Mouse (Mus musculus) embryonic facial prominence, embryonic 15.5 days (tissue): Measurements from ENCODE around the gene Hipk2. TPM values are rescaled to one million over a fixed set of nuclear protein-coding genes. Genes with fewer than 3 reads are reported as not detected.
A peak's percentile ranks its signal among the peaks of the same experiment; 100 is the strongest.

Experiments
- ATAC-seq: fragments of 200-750 bp; cut with Nextera tagmentation; 2 replicates; pipeline ENCODE4 v1.8.0; 2017; ENCODE audit warnings: low read depth, moderate TSS enrichment; ENCODE audit not compliant: insufficient number of reproducible peaks, low FRiP score, low TSS enrichment
- H3K27ac ChIP-seq: fragments of 300-500 bp; sonication (generic); replicated peaks from 2 replicates; pipeline ENCODE4 v1.5.1; 2015; ENCODE audit warnings: mild to moderate bottlenecking, inconsistent platforms
- H3K27me3 ChIP-seq: fragments of 300-500 bp; sonication (generic); 2 replicates; pipeline ENCODE4 v1.6.1; 2015; ENCODE audit warnings: inconsistent platforms
- H3K36me3 ChIP-seq: fragments of 300-500 bp; sonication (generic); 2 replicates; pipeline ENCODE4 v1.6.1; 2015; ENCODE audit warnings: mild to moderate bottlenecking, inconsistent platforms
- H3K4me1 ChIP-seq: fragments of 300-500 bp; sonication (generic); 2 replicates; pipeline ENCODE4 v1.6.1; 2015; ENCODE audit warnings: inconsistent platforms
- H3K4me2 ChIP-seq: fragments of 300-500 bp; sonication (generic); replicated peaks from 2 replicates; pipeline ENCODE4 v1.6.1; 2015; ENCODE audit warnings: mild to moderate bottlenecking, inconsistent platforms
- H3K4me3 ChIP-seq: fragments of 300-500 bp; sonication (generic); replicated peaks from 2 replicates; pipeline ENCODE4 v1.5.1; 2015; ENCODE audit warnings: mild to moderate bottlenecking, inconsistent platforms
- H3K9ac ChIP-seq: fragments of 300-500 bp; sonication (generic); 2 replicates; pipeline ENCODE4 v1.6.1; 2015; ENCODE audit warnings: inconsistent platforms
- H3K9me3 ChIP-seq: fragments of 300-500 bp; sonication (generic); replicated peaks from 2 replicates; pipeline ENCODE4 v1.6.1; 2016; ENCODE audit warnings: inconsistent platforms
- WGBS: fragments of 180-500 bp; shearing (Covaris S2); methylation state at CpG from one replicate; pipeline ENCODE4 v1.1.7; 2015; 5-methylcytosine and 5-hydroxymethylcytosine counted together
- polyA plus RNA-seq: library from polyadenylated mRNA; unstranded; fragments of >200 nt; fragmentation: Nextera tagmentation; extraction: Ambion mirVana; gene quantifications from 2 replicates; pipeline ENCODE4 v1.2.1, GENCODE M21; 2015

The Hipk2 gene
- polyA plus RNA-seq, 1 experiment from 2014 or later = 13.5 TPM

DNA sequence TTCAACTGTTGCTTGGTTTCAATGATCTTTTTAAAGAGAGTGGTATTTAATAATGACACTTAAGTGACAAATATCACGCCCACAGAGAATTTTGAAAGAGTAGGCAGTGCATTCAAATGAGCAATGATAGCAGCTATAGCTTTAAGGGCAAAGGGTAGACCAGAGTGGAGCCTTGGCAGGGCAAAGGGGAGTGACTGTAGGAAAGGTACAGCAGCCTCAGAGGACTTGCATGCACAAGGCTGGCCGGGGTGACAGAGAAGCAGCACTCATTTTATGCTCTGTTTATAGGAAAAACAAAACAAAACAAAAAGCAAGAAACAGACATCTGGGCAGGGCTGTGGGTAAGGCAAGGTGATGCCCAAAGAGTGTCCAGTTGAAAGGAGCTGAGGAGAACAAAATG lies 5.5 kb upstream of the Hipk2 start:
- Histone ChIP-seq H3K27me3 (no peaks in the 10 kb centered on the region), H3K9ac (no peak overlapping the region), H3K27ac (no peak overlapping the region), H3K4me1 (peaks cover 15% of the 10 kb centered on the region), H3K9me3 (no peaks in the 10 kb centered on the region), H3K4me3 (no peak overlapping the region), H3K4me2 (no peak overlapping the region), H3K36me3 (no peaks in the 10 kb centered on the region)
- ATAC-seq = no peak
- 71% methylated on average over 2 of the region's 2 CpGs for WGBS

DNA sequence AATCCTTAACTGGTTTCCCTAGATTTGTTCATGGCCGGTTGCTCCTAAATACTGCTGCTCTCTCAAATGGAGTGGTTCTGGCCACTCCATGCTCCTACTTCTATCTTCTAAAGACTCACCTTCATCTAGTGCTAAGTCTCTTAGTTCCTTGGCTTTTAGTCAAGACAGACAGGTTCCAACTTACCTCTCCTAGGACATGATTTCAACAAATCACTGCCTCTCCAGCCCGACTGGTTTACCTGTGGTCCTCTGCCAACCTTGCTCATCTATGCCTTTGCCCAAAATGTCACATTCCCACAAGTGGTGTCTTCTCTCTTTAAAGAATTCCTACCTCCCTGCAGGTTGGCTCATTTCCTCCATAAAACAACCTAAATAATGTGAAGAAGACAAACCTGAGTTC lies 1.7 kb upstream of the Hipk2 start:
- ATAC-seq = no peak
- no peak overlapping the region for H3K4me3 ChIP-seq
- H3K4me1 ChIP-seq = peaks cover 16% of the 10 kb centered on the region
- 75% methylated on average over 2 of the region's 2 CpGs for WGBS
- no peak overlapping the region for H3K4me2 ChIP-seq
- H3K9ac ChIP-seq = no peak overlapping the region
- no peak overlapping the region for H3K27ac ChIP-seq
- H3K27me3 ChIP-seq = no peaks in the 10 kb centered on the region
- no peaks in the 10 kb centered on the region for H3K9me3 ChIP-seq
- H3K36me3 ChIP-seq = no peaks in the 10 kb centered on the region

DNA sequence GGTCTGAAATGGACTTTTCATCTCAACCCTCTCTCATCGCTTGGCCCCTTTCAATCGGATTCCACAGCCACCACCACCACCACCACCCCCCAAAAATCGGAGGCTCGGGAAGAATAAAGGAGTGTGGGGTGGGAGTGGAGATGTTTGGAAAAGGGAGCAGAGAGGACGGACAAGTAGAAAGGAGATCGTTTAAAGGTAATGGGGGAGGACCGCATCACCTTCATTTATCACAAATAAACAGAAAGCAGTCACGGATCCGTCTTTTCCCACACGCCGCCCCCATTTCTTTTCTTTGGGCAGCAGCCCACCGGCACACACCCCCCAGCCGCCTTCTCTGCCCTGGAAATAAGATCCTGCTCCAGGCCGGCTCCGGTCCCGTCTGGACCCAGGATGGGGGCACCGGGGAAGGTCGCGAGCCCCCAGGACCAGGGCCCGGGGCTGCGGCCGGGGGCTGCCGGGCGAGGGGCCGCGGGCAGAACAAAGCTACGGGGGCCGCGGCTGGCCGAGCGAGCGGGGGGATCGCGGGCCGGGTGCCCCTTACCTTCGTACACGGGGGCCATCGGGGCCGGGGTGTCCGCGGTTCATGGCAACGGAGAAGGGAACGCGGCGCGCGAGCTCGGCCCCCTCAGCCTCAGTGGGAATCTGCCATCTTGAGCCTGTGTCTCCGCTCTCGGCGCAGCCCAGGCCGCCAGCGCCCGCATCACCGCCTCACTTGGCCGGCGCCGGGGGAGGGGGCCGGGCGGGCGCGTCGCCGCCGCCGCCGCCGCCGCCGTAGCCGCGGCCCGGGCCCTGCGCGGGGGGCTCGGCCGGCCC lies 501 bp downstream of the Hipk2 start, which contains the start of gene Tbxas1:
Tbxas1 (plus strand) TSS at position 147 of the 813 bp plus-strand sequence.
- no peaks in the 10 kb centered on the region for H3K36me3 ChIP-seq
- H3K27ac ChIP-seq = peak within 1 kb of the TSS; percentile 94
- H3K4me3 ChIP-seq = peak within 1 kb of the TSS; percentile 96
- WGBS = under 1% methylated on average over 74 of the region's 77 CpGs
- H3K9ac ChIP-seq = peak within 1 kb of the TSS; percentile 97
- no peaks in the 10 kb centered on the region for H3K9me3 ChIP-seq
- ATAC-seq = peak; percentile 2; the same call in 1 of the 2 replicates
- peak within 1 kb of the TSS; percentile 70 for H3K4me2 ChIP-seq
- peaks cover 14% of the 10 kb centered on the region for H3K4me1 ChIP-seq
- H3K27me3 ChIP-seq = no peaks in the 10 kb centered on the region

DNA sequence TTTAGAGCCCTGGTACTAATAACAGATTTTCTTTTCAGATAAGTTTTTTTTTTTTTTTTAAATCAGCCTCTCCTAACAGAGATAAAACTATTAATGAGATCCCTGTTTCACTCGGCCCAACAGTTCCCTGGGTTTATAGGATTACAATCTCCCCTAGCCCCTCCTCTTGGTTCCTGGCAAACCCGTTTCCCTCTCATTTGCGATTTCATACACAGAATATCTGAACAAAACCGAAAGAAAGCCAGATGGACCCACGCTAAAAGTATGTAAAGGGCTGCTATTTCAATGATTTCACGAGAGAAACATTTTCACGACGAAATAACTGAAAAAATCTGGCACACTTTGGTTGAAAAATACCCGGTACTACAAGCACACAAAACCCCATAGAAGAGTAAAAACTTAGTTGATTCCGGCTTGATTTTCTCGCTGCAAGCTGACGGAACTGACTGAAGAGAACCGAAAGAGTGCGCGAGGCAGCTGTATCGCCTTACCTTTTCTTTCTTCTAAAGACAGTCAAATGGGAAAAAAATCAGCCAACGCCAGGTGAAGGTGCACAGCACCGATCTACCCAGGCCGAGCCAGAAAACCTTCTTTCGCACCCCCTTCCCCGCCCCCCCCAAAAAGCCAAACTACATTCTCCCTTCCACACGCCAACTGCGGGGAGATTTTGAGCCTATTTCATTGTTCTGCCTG lies 1.3 kb downstream of the Hipk2 start:
- under 1% methylated on average over 23 of the region's 23 CpGs for WGBS
- H3K27ac ChIP-seq = peak overlapping the region; percentile 94
- no peaks in the 10 kb centered on the region for H3K9me3 ChIP-seq
- H3K4me2 ChIP-seq = peak overlapping the region; percentile 70
- no peak for ATAC-seq
- H3K36me3 ChIP-seq = no peaks in the 10 kb centered on the region
- H3K27me3 ChIP-seq = no peaks in the 10 kb centered on the region
- H3K9ac ChIP-seq = peak overlapping the region; percentile 97
- H3K4me3 ChIP-seq = peak overlapping the region; percentile 96
- peaks cover 14% of the 10 kb centered on the region for H3K4me1 ChIP-seq

DNA sequence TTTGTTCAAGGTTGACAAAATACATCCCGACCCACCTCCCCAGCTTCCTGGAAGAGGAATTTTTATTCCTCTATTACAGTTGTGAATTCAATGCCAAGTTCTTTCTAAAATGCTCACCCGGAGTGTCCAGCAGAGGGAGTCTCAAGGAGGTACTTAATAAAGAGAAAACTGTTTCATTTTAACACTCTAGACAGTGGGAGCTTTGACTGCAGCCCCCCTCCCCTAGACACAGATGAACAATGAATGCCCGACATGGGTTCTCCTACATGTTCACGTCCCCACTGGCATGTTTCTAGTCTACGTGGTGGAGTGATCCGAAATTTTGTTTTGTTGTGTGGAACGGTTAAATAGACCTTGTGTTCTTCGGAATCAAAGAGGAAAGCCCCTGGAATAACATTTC lies 1.9 kb downstream of the Hipk2 start:
- Histone ChIP-seq H3K9me3 (no peaks in the 10 kb centered on the region), H3K27ac (peak overlapping the region; percentile 94), H3K27me3 (no peaks in the 10 kb centered on the region), H3K9ac (0 out of 2 replicates have a peak overlapping the region, but pooled peaks have one; percentile 97), H3K36me3 (no peaks in the 10 kb centered on the region), H3K4me2 (peak overlapping the region; percentile 70), H3K4me1 (peaks cover 14% of the 10 kb centered on the region), H3K4me3 (peak overlapping the region; percentile 96)
- ATAC-seq = no peak
- WGBS = 6% methylated on average over 8 of the region's 8 CpGs

DNA sequence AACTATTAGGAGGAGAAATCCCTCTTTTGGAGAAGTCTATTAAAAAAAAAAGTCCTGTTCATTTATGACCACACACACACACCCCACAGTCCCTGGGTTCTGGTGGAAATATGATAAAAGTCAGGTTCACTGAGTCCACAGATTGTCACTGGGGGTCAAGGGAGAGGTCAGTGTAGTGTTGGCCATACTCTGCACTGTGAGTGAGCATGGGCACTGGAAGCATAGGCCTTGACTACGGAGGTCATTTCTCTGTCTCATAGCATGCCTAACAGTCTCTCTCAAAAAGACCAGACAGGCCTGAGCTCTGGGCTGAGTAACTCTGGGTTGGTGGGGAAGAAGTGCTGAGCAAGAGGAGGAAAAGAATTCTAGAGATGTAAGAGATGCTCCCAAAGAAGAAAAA lies 2.6 kb downstream of the Hipk2 start:
- Histone ChIP-seq H3K9me3 (no peaks in the 10 kb centered on the region), H3K27me3 (no peaks in the 10 kb centered on the region), H3K4me3 (no peak overlapping the region)

DNA sequence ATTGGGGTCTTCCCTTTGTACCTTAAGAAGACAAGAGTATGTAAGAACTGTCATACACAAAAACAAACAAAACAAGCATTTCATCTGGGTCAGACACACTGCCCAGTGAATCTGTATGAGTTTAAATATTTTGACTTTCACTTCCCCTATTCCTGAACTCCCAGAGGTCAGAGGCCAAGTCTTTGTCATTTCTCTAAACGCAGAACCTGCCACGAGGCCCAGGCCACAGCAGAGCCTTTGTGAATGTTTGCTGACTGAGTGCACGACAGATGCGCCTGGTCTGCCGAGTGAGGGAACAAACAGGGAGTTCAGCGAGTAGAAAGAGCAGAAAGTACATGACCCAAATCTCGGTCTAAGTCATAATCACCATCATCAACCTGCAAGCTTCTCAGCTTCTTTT lies 4.9 kb downstream of the Hipk2 start:
- Histone ChIP-seq H3K36me3 (no peaks in the 10 kb centered on the region), H3K9me3 (no peaks in the 10 kb centered on the region), H3K27me3 (no peaks in the 10 kb centered on the region), H3K27ac (no peak overlapping the region), H3K4me3 (no peak overlapping the region), H3K4me1 (peaks cover 11% of the 10 kb centered on the region), H3K4me2 (no peak overlapping the region), H3K9ac (no peak overlapping the region)
- WGBS = 44% methylated on average over 7 of the region's 7 CpGs
- no peak for ATAC-seq

More for the DNA sequence above, 2.6 kb downstream of the Hipk2 start:
- no peak for ATAC-seq
- WGBS = 84% methylated on average over 1 of the region's 1 CpGs
- H3K4me2 ChIP-seq = peak overlapping the region; percentile 70; the same call in 1 of the 2 replicates
- H3K27ac ChIP-seq = no peak overlapping the region
- H3K4me1 ChIP-seq = peaks cover 14% of the 10 kb centered on the region
- no peaks in the 10 kb centered on the region for H3K36me3 ChIP-seq
- no peak overlapping the region for H3K9ac ChIP-seq

DNA sequence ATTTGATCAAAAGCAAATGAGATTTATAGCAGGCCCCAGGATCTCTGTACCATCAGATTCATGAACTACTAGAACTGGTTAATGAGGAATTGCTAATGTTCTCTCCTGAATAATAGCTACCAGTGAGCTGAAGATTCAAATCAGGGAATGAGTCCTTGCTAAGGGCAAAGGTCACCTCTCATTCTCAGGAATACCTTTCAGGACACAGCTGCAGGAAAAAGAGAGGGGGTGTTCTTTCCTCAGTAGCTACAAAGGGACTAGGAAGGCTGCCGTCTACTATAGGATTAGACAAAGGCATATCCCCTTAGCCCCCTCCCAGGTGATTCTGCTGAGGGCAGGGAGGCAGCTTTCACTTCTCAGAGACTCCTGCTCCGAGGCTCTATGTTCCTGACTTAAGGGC lies 5.9 kb downstream of the Hipk2 start:
- no peak overlapping the region for H3K9ac ChIP-seq
- peaks cover 15% of the 10 kb centered on the region for H3K4me1 ChIP-seq
- no peaks in the 10 kb centered on the region for H3K27me3 ChIP-seq
- H3K4me2 ChIP-seq = no peak overlapping the region
- no peaks in the 10 kb centered on the region for H3K9me3 ChIP-seq
- WGBS = 59% methylated on average over 2 of the region's 2 CpGs
- ATAC-seq = no peak
- no peak overlapping the region for H3K4me3 ChIP-seq
- no peaks in the 10 kb centered on the region for H3K36me3 ChIP-seq
- no peak overlapping the region for H3K27ac ChIP-seq

DNA sequence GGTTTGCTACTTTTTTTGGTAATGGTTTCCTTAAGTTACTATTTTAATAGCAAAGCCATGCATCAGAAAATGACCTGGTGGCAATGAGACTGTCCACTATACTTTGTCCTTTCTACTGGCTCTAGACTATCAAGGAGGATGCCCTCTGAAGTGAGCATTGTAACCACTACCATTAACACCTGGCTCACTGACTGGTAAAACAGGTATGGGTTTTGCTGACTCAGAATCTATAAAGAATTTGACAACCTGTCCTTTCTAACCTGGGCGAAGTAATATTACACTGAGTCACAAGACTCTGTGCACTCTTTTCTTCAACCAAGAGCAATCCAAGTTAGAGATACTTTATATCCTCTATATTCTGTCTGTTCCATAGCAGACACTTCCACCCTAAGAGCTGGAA lies 7.0 kb downstream of the Hipk2 start:
- Histone ChIP-seq H3K4me3 (no peak overlapping the region), H3K9me3 (no peaks in the 10 kb centered on the region), H3K27me3 (no peaks in the 10 kb centered on the region), H3K4me1 (peaks cover 13% of the 10 kb centered on the region), H3K27ac (no peak overlapping the region), H3K9ac (no peak overlapping the region), H3K36me3 (no peaks in the 10 kb centered on the region), H3K4me2 (no peak overlapping the region)
- WGBS = 70% methylated on average over 1 of the region's 1 CpGs
- ATAC-seq = no peak

DNA sequence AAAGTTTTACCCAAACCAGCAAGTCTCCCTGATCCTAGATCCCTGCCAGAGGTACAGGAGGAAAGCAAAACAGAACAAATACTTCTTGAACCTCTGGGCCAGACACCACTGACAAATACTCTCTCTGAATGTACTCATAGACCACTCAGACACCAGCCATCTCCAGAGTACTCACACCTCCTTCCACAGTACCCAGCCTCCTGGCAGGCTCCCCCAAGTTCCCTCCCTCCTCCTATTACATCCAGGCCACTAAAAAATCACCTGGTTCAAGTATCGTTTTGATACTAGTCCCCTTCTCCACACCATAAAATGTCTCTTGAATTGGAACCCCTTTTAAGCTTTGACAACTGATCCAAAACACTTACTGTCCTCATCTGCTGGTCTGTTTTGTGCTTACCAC lies 8.7 kb downstream of the Hipk2 start:
- WGBS = 50% methylated on average over 1 of the region's 1 CpGs
- no peaks in the 10 kb centered on the region for H3K9me3 ChIP-seq
- no peak overlapping the region for H3K4me3 ChIP-seq
- no peaks in the 10 kb centered on the region for H3K27me3 ChIP-seq
- no peak overlapping the region for H3K4me2 ChIP-seq
- H3K36me3 ChIP-seq = no peaks in the 10 kb centered on the region
- no peak overlapping the region for H3K27ac ChIP-seq
- H3K9ac ChIP-seq = no peak overlapping the region
- ATAC-seq = no peak
- peaks cover 5% of the 10 kb centered on the region; the same call in 1 of the 2 replicates for H3K4me1 ChIP-seq

DNA sequence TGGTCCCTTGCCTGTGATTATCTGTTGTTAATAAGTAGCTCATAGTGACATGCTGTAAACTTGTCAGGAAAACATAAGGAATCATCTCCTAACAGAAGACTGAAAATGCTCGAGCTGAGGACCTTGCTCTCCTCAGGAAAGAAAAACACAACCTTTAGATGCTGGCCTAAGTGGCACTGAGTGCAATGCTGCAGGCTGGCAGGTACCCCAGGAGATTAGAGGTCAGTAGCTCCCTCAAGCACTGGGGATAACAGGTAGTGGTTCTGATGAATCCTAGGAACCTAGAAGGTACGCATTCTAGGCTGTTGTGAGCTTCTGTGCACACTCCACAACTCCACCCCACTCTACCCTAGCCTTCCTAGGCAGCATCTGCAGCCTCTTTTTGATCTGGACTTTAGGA lies 9.2 kb downstream of the Hipk2 start:
- 65% methylated on average over 2 of the region's 2 CpGs for WGBS
- H3K27me3 ChIP-seq = no peaks in the 10 kb centered on the region
- H3K4me2 ChIP-seq = no peak overlapping the region
- H3K4me3 ChIP-seq = no peak overlapping the region
- H3K27ac ChIP-seq = no peak overlapping the region
- H3K9me3 ChIP-seq = no peaks in the 10 kb centered on the region
- H3K4me1 ChIP-seq = peaks cover 5% of the 10 kb centered on the region; the same call in 1 of the 2 replicates
- H3K36me3 ChIP-seq = no peaks in the 10 kb centered on the region
- ATAC-seq = no peak
- H3K9ac ChIP-seq = no peak overlapping the region
